Mouse (Mus musculus) CH12.LX (cell line): ENCODE results near the gene Pja2.

Experiments
- BHLHE40 ChIP-seq: IDR thresholded peaks from 2 replicates; pipeline ENCODE4 v1.6.1; 2011; ENCODE audit warnings: mild to moderate bottlenecking, low read depth, low read length, improper control_type of control experiment
- CHD1 ChIP-seq: IDR thresholded peaks from 2 replicates; pipeline ENCODE4 v1.6.1; 2012; ENCODE audit warnings: low read depth, low read length, improper control_type of control experiment, inconsistent platforms
- CHD2 ChIP-seq: IDR thresholded peaks from 2 replicates; pipeline ENCODE4 v1.6.1; 2011; ENCODE audit warnings: low read length, improper control_type of control experiment
- CTCF ChIP-seq, 2 experiments: IDR thresholded peaks in 1 of 2; conservative IDR thresholded peaks in 1 of 2; 2 replicates each; pipeline ENCODE4 v1.5.1; 2011 to 2012; ENCODE audit warnings: low read depth in 2 of 2, low read length in 2 of 2, improper control_type of control experiment in 1 of 2, inconsistent platforms in 1 of 2, mild to moderate bottlenecking in 1 of 2, moderate library complexity in 1 of 2
- ELF1 ChIP-seq: IDR thresholded peaks from 2 replicates; pipeline ENCODE4 v1.6.1; 2014; ENCODE audit warnings: low read depth, mild to moderate bottlenecking, inconsistent platforms, low read length, improper control_type of control experiment
- EP300 ChIP-seq: IDR thresholded peaks from 2 replicates; pipeline ENCODE4 v1.6.1; 2011; ENCODE audit warnings: low read length, improper control_type of control experiment
- JUND ChIP-seq: conservative IDR thresholded peaks from 2 replicates; pipeline ENCODE4 v1.6.1; 2011; ENCODE audit warnings: low read depth, low read length, improper control_type of control experiment
- MEF2A ChIP-seq: IDR thresholded peaks from 2 replicates; pipeline ENCODE4 v1.6.1; 2014; ENCODE audit warnings: low read depth, mild to moderate bottlenecking, inconsistent platforms, low read length, improper control_type of control experiment, borderline replicate concordance
- NELFE ChIP-seq: IDR thresholded peaks from 2 replicates; pipeline ENCODE4 v1.6.1; 2011; ENCODE audit warnings: low read depth, low read length, improper control_type of control experiment
- NRF1 ChIP-seq: IDR thresholded peaks from 2 replicates; pipeline ENCODE4 v1.6.1; 2014; ENCODE audit warnings: low read depth, mild to moderate bottlenecking, inconsistent platforms, low read length, improper control_type of control experiment, moderate library complexity
- RCOR1 ChIP-seq: conservative IDR thresholded peaks from 2 replicates; pipeline ENCODE4 v1.6.1; 2012; ENCODE audit warnings: low read depth, mild to moderate bottlenecking, inconsistent platforms, low read length, improper control_type of control experiment
- TCF12 ChIP-seq: IDR thresholded peaks from 2 replicates; pipeline ENCODE4 v1.6.1; 2014; ENCODE audit warnings: low read depth, mild to moderate bottlenecking, inconsistent platforms, low read length, improper control_type of control experiment
- USF1 ChIP-seq: IDR thresholded peaks from 2 replicates; pipeline ENCODE4 v1.6.1; 2014; ENCODE audit warnings: low read depth, mild to moderate bottlenecking, inconsistent platforms, low read length, improper control_type of control experiment
- ZKSCAN1 ChIP-seq: IDR thresholded peaks from 2 replicates; pipeline ENCODE4 v1.6.1; 2012; ENCODE audit warnings: low read depth, inconsistent platforms, low read length, improper control_type of control experiment, borderline replicate concordance

DNA sequence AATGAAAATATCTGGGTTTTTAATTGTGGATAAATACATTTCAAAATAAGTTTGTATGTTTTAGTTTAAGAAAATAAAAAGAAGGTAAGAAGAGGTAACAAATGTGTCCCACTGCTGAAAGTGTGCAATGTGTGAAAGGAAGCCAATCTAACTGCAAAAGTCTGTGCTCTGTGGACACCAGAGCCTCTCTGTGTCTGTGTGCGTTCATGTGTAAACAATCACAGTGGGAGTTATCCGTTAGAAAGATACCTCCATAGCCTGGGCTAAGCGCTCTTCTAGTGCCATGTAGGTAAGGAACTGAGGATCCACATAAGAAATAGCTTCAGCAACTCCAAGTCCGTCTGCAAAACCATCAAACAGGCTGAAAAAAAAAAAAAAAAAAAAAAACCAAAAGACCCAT is 42.0 kb downstream of the Pja2 start:
- TF ChIP-seq CTCF (conservative IDR thresholded peaks at IDR 0.05 in 1 of 2, IDR thresholded peaks at IDR 0.05 in 1 of 2; ENCODE audit: low read depth in 2 of 2, low read length in 2 of 2) (no peak), CHD1 (no peak), JUND (no peak), MEF2A (no peak), NRF1 (no peak), ELF1 (no peak), RCOR1 (no peak), NELFE (no peak), ZKSCAN1 (no peak), CHD2 (no peak), TCF12 (no peak), EP300 (no peak), USF1 (no peak), BHLHE40 (no peak)
